Mouse (Mus musculus) ovary, postnatal 36 days (tissue): ENCODE results near the gene 7530416G11Rik.

Experiments used
- DNase-seq: peaks from one replicate; pipeline ENCODE4 v3.0.0; 2022; ENCODE audit warnings: low spot score, mixed read lengths

The 7530416G11Rik gene

DNA sequence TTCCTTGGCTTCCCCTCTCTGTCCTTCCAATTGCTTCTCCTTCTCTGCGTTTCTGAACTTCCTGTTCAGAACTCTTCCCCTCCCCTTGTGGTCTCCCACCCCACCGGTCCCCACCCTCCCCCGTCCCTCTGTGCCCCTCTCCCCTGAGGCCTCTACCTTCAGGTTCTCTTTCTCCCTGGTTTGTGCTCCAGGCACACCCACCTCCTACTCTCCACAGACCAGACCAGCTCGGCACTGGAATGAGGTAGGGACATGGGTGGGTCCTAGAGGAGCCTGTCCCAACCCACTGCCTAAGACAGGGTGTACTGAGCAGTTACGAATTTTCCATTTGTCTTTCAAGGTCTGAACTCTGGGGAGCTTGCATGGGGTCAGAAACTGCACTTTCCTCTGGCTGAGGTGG is 23.1 kb downstream of the 7530416G11Rik start:
- DNase-seq: no peak

GRCm38 (mm10) chr15:85479365-85479764 is 23.7 kb downstream of the 7530416G11Rik start:
- peak; percentile 14 for DNase-seq

DNA sequence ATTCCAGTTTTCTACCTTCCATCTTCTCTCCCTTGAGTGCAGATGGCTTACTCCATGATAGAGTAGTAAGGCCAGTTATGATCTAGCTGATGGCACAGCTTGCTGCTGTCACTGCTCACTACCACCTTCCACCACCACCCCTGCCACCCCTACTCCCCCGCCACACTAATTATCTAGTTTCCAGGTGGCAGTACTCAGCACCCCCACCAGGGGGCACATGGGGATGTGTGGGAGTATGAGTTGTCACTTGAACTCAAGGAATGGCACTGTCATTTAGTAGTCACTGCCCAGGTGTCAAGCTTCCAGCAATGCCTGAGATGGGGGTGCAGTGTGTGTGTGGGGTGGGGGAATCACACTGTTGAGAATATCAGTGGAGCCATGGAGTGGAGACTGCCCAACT is 25.4 kb downstream of the 7530416G11Rik start:
- peak; percentile 56 for DNase-seq

- DNase-seq: no peak
Observed at GRCm38 (mm10) chr15:85474697-85475096, 28.3 kb downstream of the 7530416G11Rik start.

DNA sequence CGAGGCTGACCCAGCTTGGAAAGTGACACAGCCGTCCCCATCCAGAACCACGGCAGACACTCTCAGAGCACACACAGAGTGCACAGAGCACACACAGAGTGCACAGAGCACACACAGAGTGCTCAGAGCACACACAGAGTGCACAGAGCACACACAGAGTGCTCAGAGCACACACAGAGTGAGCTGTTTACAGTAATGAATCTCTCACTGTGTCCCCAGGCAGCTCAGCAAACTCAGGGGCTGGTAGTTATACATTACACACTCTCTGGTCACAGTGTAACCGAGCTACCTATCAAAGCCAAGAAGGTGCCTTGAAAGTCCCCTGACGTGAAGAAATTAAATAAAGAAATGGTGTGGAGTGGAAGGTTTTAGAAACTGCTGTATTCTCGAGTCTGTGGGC is 33.6 kb downstream of the 7530416G11Rik start:
- DNase-seq: no peak

DNA sequence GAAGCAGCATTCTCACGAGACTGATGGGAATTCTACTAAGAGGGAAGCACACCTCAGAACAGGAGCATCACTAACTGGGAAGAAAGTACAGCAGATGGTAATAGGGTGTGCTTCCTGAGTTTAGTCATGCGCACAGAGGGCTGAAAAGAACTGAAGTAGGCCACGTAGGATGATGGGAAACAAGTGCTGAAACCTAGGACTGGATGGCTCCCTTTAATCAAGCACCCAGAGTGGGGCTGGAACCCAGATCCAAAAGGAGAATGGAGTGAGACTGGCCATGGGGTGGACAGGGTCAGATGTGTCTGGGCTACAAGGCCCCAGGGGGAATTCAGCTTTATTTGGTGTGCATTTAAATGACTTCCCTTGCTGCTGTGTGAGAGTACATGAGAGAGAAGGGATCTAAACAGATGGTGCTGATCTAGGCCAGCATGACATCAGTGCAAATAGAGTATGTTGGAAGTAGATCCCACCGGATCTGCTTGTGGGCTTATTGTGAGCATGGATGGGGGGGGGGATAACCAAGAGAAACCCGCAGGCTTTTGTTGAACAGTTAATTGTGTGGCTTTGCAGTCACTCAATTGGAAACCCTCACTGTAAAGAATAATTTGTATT is 36.5 kb downstream of the 7530416G11Rik start:
- DNase-seq: no peak

- DNase-seq: peak; percentile 36
Observed at GRCm38 (mm10) chr15:85464823-85465565, 38.0 kb downstream of the 7530416G11Rik start.

GRCm38 (mm10) chr15:85464190-85464589 is 38.8 kb downstream of the 7530416G11Rik start:
- no peak for DNase-seq

GRCm38 (mm10) chr15:85463027-85463790 is 39.8 kb downstream of the 7530416G11Rik start:
- no peak for DNase-seq

DNA sequence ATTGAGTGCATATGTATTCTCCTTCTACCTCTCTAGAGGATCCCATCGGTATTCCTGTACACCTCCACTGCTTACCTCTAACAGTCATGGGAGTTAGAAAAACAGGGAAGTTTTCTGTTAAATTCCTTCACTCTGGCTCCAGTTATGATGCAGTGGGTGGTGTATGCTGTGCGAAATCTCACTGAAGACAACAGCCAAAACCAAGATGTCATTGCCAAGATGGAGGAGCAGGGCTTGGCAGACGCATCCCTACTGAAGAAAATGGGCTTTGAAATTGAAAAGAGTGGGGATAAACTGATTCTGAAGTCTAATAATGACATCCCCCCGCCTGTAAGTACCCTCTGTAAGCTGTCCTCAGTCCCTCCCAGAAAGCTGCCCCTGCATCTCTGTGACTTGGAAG is 40.9 kb downstream of the 7530416G11Rik start:
- DNase-seq: no peak

DNA sequence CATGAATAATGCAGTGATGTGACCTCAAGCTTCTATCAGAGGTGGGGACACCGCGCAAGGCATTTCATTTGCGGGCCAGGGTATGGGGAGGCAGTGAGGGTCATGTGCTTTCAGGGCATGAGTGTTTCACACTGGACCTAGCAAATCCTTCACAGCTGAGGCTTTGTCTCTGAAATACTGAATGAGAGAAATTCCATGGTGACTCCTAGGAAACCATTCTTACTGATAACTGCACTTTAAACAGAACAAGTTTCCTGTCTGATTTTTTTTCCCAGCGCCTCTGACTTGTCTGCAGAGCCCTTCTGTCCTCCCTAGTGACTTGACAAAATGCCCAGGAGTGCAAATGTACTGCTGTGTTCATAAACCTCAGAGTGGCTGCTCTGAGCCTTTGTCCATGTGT is 41.5 kb downstream of the 7530416G11Rik start:
- DNase-seq: no peak

GRCm38 (mm10) chr15:85458631-85459082 is 44.4 kb downstream of the 7530416G11Rik start:
- DNase-seq: no peak

DNA sequence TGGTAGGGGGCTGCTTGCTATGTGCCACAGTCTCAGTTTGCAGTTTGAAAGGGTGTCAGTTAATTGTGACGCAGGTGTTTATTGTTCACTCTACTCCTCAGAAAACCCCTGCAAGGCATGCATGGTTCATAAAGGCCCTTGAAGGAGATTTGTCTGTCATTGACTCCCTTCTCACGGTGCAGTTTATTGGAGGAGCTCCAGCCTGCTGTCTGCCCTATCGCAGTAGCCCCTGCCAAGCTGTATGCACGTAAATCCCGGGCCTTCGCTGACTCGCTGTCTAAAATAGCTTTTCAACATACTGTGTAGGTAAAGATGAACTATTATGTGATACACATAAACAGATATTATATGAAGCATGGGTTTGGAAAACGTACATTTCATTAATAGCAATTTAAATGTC is 45.2 kb downstream of the 7530416G11Rik start:
- no peak for DNase-seq

DNA sequence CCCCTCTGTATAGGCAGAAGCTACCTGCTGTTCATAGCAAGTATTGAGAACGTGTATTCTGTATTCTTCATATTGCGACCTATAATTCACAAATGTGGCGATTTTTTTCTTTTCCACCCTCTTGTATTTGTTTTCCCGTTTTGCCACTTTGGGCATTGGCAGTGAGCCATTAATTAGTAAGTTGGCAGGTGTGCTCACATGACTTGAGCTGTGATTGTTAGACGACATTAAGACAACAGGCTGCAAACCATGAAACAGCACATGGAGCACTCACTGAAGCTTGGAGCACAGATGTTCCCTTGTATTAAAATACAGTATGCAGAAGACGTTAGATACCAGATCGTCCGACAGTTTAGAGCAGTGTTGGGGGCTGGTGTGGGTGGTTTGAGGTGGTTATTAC is 46.1 kb downstream of the 7530416G11Rik start:
- no peak for DNase-seq

GRCm38 (mm10) chr15:85446652-85447051 is 56.4 kb downstream of the 7530416G11Rik start:
- DNase-seq: no peak
